Mouse (Mus musculus): ENCODE measurements around the gene Rnf225. TPM values are rescaled to one million over a fixed set of nuclear protein-coding genes. Genes with fewer than 3 reads are reported as not detected.

Gene Rnf225
- polyA plus RNA-seq, 1 experiment from 2014 or later: 30.7 TPM

- 93% methylated on average over 5 of the region's 5 CpGs for WGBS
- H3K4me2 ChIP-seq (replicated peaks; ENCODE audit: low read depth): no peak overlapping the region
- H3K4me1 ChIP-seq (replicated peaks; ENCODE audit: control insufficient read depth, insufficient read depth): no peaks in the 10 kb centered on the region
- H3K36me3 ChIP-seq (ENCODE audit: control insufficient read depth, insufficient read depth, low read length): peaks cover 17% of the 10 kb centered on the region; the same call in 1 of the 2 replicates
- no peak overlapping the region for H3K4me3 ChIP-seq (ENCODE audit: low read depth, low read length)
- TF ChIP-seq CTCF (IDR thresholded peaks at IDR 0.05; ENCODE audit: low read depth) (no peak), EP300 (optimal IDR thresholded peaks at IDR 0.05) (no peak)
- H3K9ac ChIP-seq (ENCODE audit: low read length): no peak overlapping the region
- no peaks in the 10 kb centered on the region for H3K27me3 ChIP-seq (ENCODE audit: control insufficient read depth, insufficient read depth, low read length)
- no peak overlapping the region for H3K27ac ChIP-seq (replicated peaks)
- DNase-seq (ENCODE audit: low spot score): no peak
- no peak for ATAC-seq (ENCODE audit: low FRiP score, low TSS enrichment)
- H3K9me3 ChIP-seq (ENCODE audit: control insufficient read depth, low read length): no peaks in the 10 kb centered on the region
Observed at GRCm38 (mm10) chr7:12887585-12887984, 39.6 kb upstream of the Rnf225 start.

DNA sequence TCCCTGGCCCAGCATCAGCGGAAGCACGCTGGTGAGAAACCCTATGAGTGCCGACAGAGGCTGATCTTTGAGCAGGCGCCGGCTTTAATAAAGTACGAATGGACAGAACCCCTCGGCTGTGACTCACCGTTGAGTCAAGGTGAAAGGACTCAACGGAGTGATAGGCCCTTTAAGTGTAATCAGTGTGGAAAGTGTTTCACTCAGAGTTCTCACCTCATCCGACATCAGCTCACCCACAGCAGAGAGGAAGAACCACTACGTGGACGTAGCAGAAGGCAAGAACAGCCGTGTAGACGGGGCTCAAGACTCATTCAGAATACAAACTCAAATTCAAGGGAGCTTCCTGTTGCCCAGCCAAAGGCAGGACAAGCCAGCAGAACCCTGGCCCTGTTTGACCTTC is 36.3 kb upstream of the Rnf225 start:
- no peaks in the 10 kb centered on the region for H3K9me3 ChIP-seq (ENCODE audit: control insufficient read depth, low read length)
- no peaks in the 10 kb centered on the region for H3K4me1 ChIP-seq (replicated peaks; ENCODE audit: control insufficient read depth, insufficient read depth)
- H3K9ac ChIP-seq (ENCODE audit: low read length): no peak overlapping the region
- peaks cover 11% of the 10 kb centered on the region; the same call in 1 of the 2 replicates for H3K36me3 ChIP-seq (ENCODE audit: control insufficient read depth, insufficient read depth, low read length)
- WGBS: 91% methylated on average over 14 of the region's 14 CpGs
- H3K27me3 ChIP-seq (ENCODE audit: control insufficient read depth, insufficient read depth, low read length): no peaks in the 10 kb centered on the region
- no peak for DNase-seq (ENCODE audit: low spot score)
- H3K4me2 ChIP-seq (replicated peaks; ENCODE audit: low read depth): no peak overlapping the region
- ATAC-seq (ENCODE audit: low FRiP score, low TSS enrichment): no peak
- TF ChIP-seq EP300 (optimal IDR thresholded peaks at IDR 0.05) (no peak), CTCF (IDR thresholded peaks at IDR 0.05; ENCODE audit: low read depth) (no peak)
- H3K27ac ChIP-seq (replicated peaks): no peak overlapping the region
- H3K4me3 ChIP-seq (ENCODE audit: low read depth, low read length): no peak overlapping the region

DNA sequence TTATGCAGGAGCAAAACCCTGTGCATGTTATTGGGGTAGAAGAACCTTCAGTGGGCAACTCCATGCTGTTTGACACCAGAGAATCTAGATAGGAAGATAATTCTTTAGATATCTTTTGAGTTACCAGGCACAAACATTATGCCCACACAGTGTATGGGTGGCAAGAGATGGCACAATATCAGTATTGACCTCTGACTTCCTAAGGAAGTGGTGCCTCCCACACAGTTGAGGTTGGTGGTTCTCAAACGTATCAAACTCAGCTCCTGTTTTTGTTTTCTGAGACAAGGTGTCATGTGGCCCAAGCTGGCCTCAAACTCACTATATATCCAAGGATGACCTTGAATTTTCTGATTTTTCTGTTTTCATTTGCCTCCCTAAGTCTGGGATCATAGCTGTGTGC is 35.9 kb upstream of the Rnf225 start:
- WGBS: 76% methylated on average over 1 of the region's 1 CpGs

DNA sequence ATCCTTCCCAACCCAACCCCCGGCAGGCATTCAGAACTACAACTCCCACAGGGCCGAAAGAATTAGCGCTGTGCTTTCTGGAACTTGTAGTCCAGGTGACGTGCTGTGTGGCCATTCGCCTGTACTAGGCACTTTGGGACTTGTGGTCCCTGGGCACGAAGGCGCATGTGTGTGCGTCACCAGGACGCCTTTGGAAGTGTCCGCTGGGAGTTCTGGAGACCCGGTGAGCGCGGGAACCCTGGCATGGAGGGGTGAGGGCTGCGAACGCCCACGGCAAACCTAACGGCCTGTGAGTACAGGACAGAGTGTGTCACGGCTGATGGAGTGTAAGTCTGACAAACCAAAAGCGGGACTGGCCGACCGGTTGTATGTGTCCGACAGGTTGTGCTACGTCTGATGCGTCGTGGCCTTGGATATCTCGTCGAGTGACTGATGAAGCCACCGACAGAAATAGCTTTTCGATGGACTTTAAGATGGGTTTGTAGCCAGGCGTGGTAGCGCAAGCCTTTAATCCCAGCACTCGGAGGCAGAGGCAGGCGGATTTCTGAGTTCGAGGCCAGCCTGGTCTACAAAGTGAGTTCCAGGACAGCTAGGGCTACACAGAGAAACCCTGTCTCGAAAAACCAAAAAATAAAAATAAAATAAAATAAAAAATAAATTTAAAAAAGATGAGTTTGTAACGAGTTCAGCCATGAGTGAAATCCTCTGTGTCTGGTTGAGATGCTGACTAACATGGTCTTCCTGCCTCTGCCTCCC is 29.4 kb upstream of the Rnf225 start, which contains the start of gene Zscan22:
Gene Zscan22, plus strand, starts transcription at position 161 of the 756 bp plus-strand sequence.
- WGBS: 4% methylated on average over 36 of the region's 36 CpGs
- H3K4me3 ChIP-seq (ENCODE audit: low read depth, low read length): peak within 1 kb of the TSS; percentile 70

More for the DNA sequence above, 35.9 kb upstream of the Rnf225 start:
- TF ChIP-seq CTCF (IDR thresholded peaks at IDR 0.05; ENCODE audit: low read depth) (no peak), EP300 (optimal IDR thresholded peaks at IDR 0.05) (no peak)
- H3K4me2 ChIP-seq (replicated peaks; ENCODE audit: low read depth): no peak overlapping the region
- DNase-seq (ENCODE audit: low spot score) (no peak), ATAC-seq (ENCODE audit: low FRiP score, low TSS enrichment) (no peak)
- no peaks in the 10 kb centered on the region for H3K27me3 ChIP-seq (ENCODE audit: control insufficient read depth, insufficient read depth, low read length)
- H3K27ac ChIP-seq (replicated peaks): no peak overlapping the region
- H3K4me3 ChIP-seq (ENCODE audit: low read depth, low read length): no peak overlapping the region
- no peaks in the 10 kb centered on the region for H3K4me1 ChIP-seq (replicated peaks; ENCODE audit: control insufficient read depth, insufficient read depth)
- no peaks in the 10 kb centered on the region for H3K9me3 ChIP-seq (ENCODE audit: control insufficient read depth, low read length)
- H3K9ac ChIP-seq (ENCODE audit: low read length): no peak overlapping the region
- peaks cover 11% of the 10 kb centered on the region; the same call in 1 of the 2 replicates for H3K36me3 ChIP-seq (ENCODE audit: control insufficient read depth, insufficient read depth, low read length)

DNA sequence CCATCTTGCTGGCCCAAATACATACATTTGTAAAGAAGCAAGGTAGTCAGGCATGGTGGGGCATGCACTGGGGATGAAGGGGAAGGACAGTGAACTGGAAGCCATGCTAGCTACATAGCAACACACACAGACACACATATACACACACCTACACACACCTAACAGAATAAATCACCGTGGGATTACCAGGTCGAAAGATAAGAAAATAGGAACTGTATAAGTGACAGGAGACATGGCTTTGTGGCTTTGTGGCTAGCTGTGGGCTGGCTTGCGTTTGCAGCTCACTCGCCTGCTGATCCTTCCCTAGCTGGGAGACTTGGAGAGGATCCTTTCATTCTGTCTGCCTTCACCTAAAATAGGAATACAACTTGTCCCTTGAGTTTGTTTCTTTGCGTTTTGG is 25.7 kb upstream of the Rnf225 start:
- H3K4me3 ChIP-seq (ENCODE audit: low read depth, low read length): no peak overlapping the region
- H3K27me3 ChIP-seq (ENCODE audit: control insufficient read depth, insufficient read depth, low read length): no peaks in the 10 kb centered on the region
- no peak overlapping the region for H3K9ac ChIP-seq (ENCODE audit: low read length)
- no peaks in the 10 kb centered on the region for H3K4me1 ChIP-seq (replicated peaks; ENCODE audit: control insufficient read depth, insufficient read depth)
- DNase-seq (ENCODE audit: low spot score) (no peak), ATAC-seq (ENCODE audit: low FRiP score, low TSS enrichment) (no peak)
- H3K36me3 ChIP-seq (ENCODE audit: control insufficient read depth, insufficient read depth, low read length): peaks cover 6% of the 10 kb centered on the region; the same call in 1 of the 2 replicates
- WGBS: 87% methylated on average over 5 of the region's 5 CpGs
- H3K9me3 ChIP-seq (ENCODE audit: control insufficient read depth, low read length): no peaks in the 10 kb centered on the region
- TF ChIP-seq CTCF (IDR thresholded peaks at IDR 0.05; ENCODE audit: low read depth): no peak
- TF ChIP-seq EP300 (optimal IDR thresholded peaks at IDR 0.05): no peak
- no peak overlapping the region for H3K4me2 ChIP-seq (replicated peaks; ENCODE audit: low read depth)
- H3K27ac ChIP-seq (replicated peaks): no peak overlapping the region

More for the DNA sequence above, 29.4 kb upstream of the Rnf225 start, which contains the start of gene Zscan22:
- ATAC-seq (ENCODE audit: low FRiP score, low TSS enrichment) (peak; percentile 100), DNase-seq (ENCODE audit: low spot score) (peak; percentile 91)
- no peaks in the 10 kb centered on the region for H3K4me1 ChIP-seq (replicated peaks; ENCODE audit: control insufficient read depth, insufficient read depth)
- H3K27me3 ChIP-seq (ENCODE audit: control insufficient read depth, insufficient read depth, low read length): no peaks in the 10 kb centered on the region
- H3K4me2 ChIP-seq (replicated peaks; ENCODE audit: low read depth): peak within 1 kb of the TSS; percentile 52
- no peaks in the 10 kb centered on the region for H3K36me3 ChIP-seq (ENCODE audit: control insufficient read depth, insufficient read depth, low read length)
- H3K27ac ChIP-seq (replicated peaks): no peak within 1 kb of the TSS
- TF ChIP-seq CTCF (IDR thresholded peaks at IDR 0.05; ENCODE audit: low read depth): no peak
- no peak for TF ChIP-seq EP300 (optimal IDR thresholded peaks at IDR 0.05)
- peak within 1 kb of the TSS; percentile 65 for H3K9ac ChIP-seq (ENCODE audit: low read length)
- no peaks in the 10 kb centered on the region for H3K9me3 ChIP-seq (ENCODE audit: control insufficient read depth, low read length)

- peaks cover 10% of the 10 kb centered on the region; the same call in 1 of the 2 replicates for H3K36me3 ChIP-seq (ENCODE audit: control insufficient read depth, insufficient read depth, low read length)
- H3K9ac ChIP-seq (ENCODE audit: low read length): no peak overlapping the region
- no peaks in the 10 kb centered on the region for H3K27me3 ChIP-seq (ENCODE audit: control insufficient read depth, insufficient read depth, low read length)
- ATAC-seq (ENCODE audit: low FRiP score, low TSS enrichment): no peak
- no peak overlapping the region for H3K4me2 ChIP-seq (replicated peaks; ENCODE audit: low read depth)
- no peak for TF ChIP-seq CTCF (IDR thresholded peaks at IDR 0.05; ENCODE audit: low read depth)
- TF ChIP-seq EP300 (optimal IDR thresholded peaks at IDR 0.05): no peak
- DNase-seq (ENCODE audit: low spot score): no peak
- WGBS: 65% methylated on average over 10 of the region's 10 CpGs
- H3K9me3 ChIP-seq (ENCODE audit: control insufficient read depth, low read length): no peaks in the 10 kb centered on the region
- H3K4me3 ChIP-seq (ENCODE audit: low read depth, low read length): no peak overlapping the region
- no peak overlapping the region for H3K27ac ChIP-seq (replicated peaks)
- no peaks in the 10 kb centered on the region for H3K4me1 ChIP-seq (replicated peaks; ENCODE audit: control insufficient read depth, insufficient read depth)
Observed at GRCm38 (mm10) chr7:12903623-12904022, 23.6 kb upstream of the Rnf225 start.

Measured in stomach, postnatal 0 days (tissue).